Mouse (Mus musculus): Measurements from ENCODE around the gene Cfdp1. TPM values are rescaled to one million over a fixed set of nuclear protein-coding genes. Genes with fewer than 3 reads are reported as not detected.

Cfdp1 gene
- total RNA-seq, 2 experiments from 2014 or later, result 18.1 to 21.4 TPM

Other genes starting within 250 kb of the Cfdp1 start
- 10 to 100 TPM; 31.7 to 33.6 TPM for gene Ldhd, start 223.9 kb downstream of the Cfdp1 start, total RNA-seq (2021)
- gene Zfp1, start 210.9 kb downstream of the Cfdp1 start, total RNA-seq (2021), result 1 to 10 TPM; 5.3 to 6.8 TPM
- gene Ctrb1, start 163.3 kb downstream of the Cfdp1 start, total RNA-seq (2021), result not detected
- 1 to 10 TPM; 8.7 to 9.7 TPM for gene Bcar1, start 110.5 kb downstream of the Cfdp1 start, total RNA-seq (2021)
- gene Tmem170, start 22.5 kb upstream of the Cfdp1 start, total RNA-seq (2021), result 1 to 10 TPM; 1.5 to 1.6 TPM
- under 1 TPM in 1 of 2 experiments, not detected in 1; 0.11 TPM for gene Chst5, start 56.2 kb upstream of the Cfdp1 start, total RNA-seq (2021)
- gene Tmem231, start 79.6 kb upstream of the Cfdp1 start, total RNA-seq (2021), result 1 to 10 TPM in 1 of 2 experiments, under 1 TPM in 1; 0.90 to 1.1 TPM
- gene Gabarapl2, start 86.4 kb upstream of the Cfdp1 start, total RNA-seq (2021), result 100 to 1,000 TPM; 105 to 106 TPM
- gene Adat1, start 138.0 kb upstream of the Cfdp1 start, total RNA-seq (2021), result 1 to 10 TPM; 1.3 to 2.4 TPM
- gene Kars, start 157.0 kb upstream of the Cfdp1 start, total RNA-seq (2021), result 100 to 1,000 TPM; 102 to 112 TPM
- 1 to 10 TPM; 7.5 to 7.7 TPM for gene Terf2ip, start 157.1 kb upstream of the Cfdp1 start, total RNA-seq (2021)
- gene Gm6793, start 160.7 kb upstream of the Cfdp1 start, total RNA-seq (2021), result not detected

Measured in gastrocnemius, postnatal 25 days (tissue).